Mouse (Mus musculus) intestine, postnatal 0 days (tissue): Measurements from ENCODE around the gene C1qtnf1. TPM values are rescaled to one million over a fixed set of nuclear protein-coding genes. Genes with fewer than 3 reads are reported as not detected.
A peak's percentile ranks its signal among the peaks of the same experiment; 100 is the strongest.

Experiments
- ATAC-seq: fragments of 200-750 bp; cut with Nextera tagmentation; 2 replicates; pipeline ENCODE4 v1.8.0; 2017; ENCODE audit warnings: mild to moderate bottlenecking, moderate TSS enrichment, moderate library complexity
- H3K27ac ChIP-seq: fragments of 300-500 bp; sonication (generic); 2 replicates; pipeline ENCODE4 v1.5.1; 2014; ENCODE audit warnings: mild to moderate bottlenecking, low read depth, low read length, moderate library complexity
- H3K27me3 ChIP-seq: fragments of 300-500 bp; sonication (generic); replicated peaks from 2 replicates; pipeline ENCODE4 v1.6.1; 2014; ENCODE audit warnings: low read length, mixed read lengths; ENCODE audit not compliant: control insufficient read depth, insufficient read depth
- H3K36me3 ChIP-seq: fragments of 300-500 bp; sonication (generic); 2 replicates; pipeline ENCODE4 v1.6.1; 2014; ENCODE audit warnings: mild to moderate bottlenecking, moderate library complexity; ENCODE audit not compliant: control insufficient read depth, insufficient read depth
- H3K4me1 ChIP-seq: fragments of 300-500 bp; sonication (generic); replicated peaks from 2 replicates; pipeline ENCODE4 v1.6.1; 2014; ENCODE audit warnings: antibody characterized with exemption, low read length, mixed read lengths; ENCODE audit not compliant: control insufficient read depth, insufficient read depth
- H3K4me2 ChIP-seq: fragments of 300-500 bp; sonication (generic); replicated peaks from 2 replicates; pipeline ENCODE4 v1.6.1; 2014; ENCODE audit warnings: low read depth, mild to moderate bottlenecking, moderate library complexity
- H3K4me3 ChIP-seq: fragments of 300-500 bp; sonication (generic); 2 replicates; pipeline ENCODE4 v1.5.1; 2014; ENCODE audit warnings: low read depth, low read length
- H3K9ac ChIP-seq: fragments of 300-500 bp; sonication (generic); 2 replicates; pipeline ENCODE4 v1.6.1; 2014; ENCODE audit warnings: mild to moderate bottlenecking, low read depth, low read length
- H3K9me3 ChIP-seq: fragments of 300-500 bp; sonication (generic); 2 replicates; pipeline ENCODE4 v1.6.1; 2016; ENCODE audit warnings: mixed run types; ENCODE audit not compliant: control insufficient read depth
- CTCF ChIP-seq: sonication (generic); IDR thresholded peaks from 2 replicates; pipeline ENCODE4 v1.5.1; 2016; ENCODE audit warnings: low read depth, mild to moderate bottlenecking, control low read depth, antibody characterized with exemption, moderate library complexity
- WGBS: fragments of 180-500 bp; shearing (Covaris S2); extraction: QIAGEN DNeasy Blood & Tissue Kit; methylation state at CpG from one replicate; pipeline ENCODE4 v1.1.7; 2014; 5-methylcytosine and 5-hydroxymethylcytosine counted together
- polyA plus RNA-seq: library from polyadenylated mRNA; unstranded; fragments of >200 nt; fragmentation: Nextera tagmentation; extraction: Ambion mirVana; gene quantifications from 2 replicates; pipeline ENCODE4 v1.2.1, GENCODE M21; 2015

Gene C1qtnf1
- polyA plus RNA-seq, 1 experiment from 2014 or later = 6.1 TPM

DNA sequence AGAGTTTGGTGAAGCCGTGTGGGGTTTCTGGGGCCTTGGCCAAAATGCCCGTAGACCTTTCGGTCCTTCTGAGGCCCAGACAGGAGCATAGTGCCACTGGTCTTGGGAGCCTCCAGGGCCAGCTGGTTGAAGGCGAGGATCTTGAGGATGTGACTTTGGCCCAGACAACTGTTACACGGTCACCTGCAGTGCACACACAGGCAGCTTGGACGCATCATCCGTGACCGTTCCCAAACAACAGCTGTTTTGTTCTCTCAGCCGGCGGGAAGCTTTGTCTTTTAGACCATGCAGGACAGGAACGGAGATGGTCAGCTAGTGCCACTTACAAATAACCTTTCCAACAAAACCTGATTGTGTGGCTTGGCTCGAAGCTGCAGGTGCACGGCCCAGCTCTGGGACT is 43.7 kb downstream of the C1qtnf1 start:
- H3K36me3 ChIP-seq = no peaks in the 10 kb centered on the region
- H3K27ac ChIP-seq = peak overlapping the region; percentile 96; the same call in 1 of the 2 replicates
- no peaks in the 10 kb centered on the region for H3K9me3 ChIP-seq
- no peaks in the 10 kb centered on the region for H3K27me3 ChIP-seq
- no peak overlapping the region for H3K4me3 ChIP-seq
- H3K4me1 ChIP-seq = peaks cover 6% of the 10 kb centered on the region; the same call in 1 of the 2 replicates
- no peak for TF ChIP-seq CTCF
- ATAC-seq = no peak
- H3K4me2 ChIP-seq = peak overlapping the region; percentile 35; the same call in 1 of the 2 replicates
- no peak overlapping the region for H3K9ac ChIP-seq
- WGBS = 57% methylated on average over 13 of the region's 13 CpGs

DNA sequence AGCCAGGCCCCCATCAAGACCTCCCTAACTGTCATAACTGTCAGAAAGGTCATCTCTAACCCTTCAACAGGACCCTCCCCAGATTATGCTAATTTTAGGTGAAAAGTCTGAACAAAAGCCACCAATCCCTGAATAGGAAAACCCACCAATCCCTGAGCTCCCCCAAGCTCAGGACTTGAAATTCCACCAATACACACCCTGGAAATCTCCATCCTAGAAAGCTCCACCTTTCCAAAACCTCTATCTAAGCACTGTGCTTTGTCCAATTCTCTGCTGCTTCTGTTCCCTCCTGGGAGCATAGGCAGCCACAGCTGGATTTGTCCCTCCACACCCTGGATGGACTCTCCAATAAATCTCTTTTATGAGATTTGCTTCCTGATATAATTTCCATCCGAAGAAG is 45.2 kb downstream of the C1qtnf1 start:
- no peak overlapping the region for H3K27ac ChIP-seq
- 30% methylated on average over 1 of the region's 1 CpGs for WGBS
- H3K4me3 ChIP-seq = no peak overlapping the region
- H3K4me2 ChIP-seq = no peak overlapping the region
- no peaks in the 10 kb centered on the region for H3K9me3 ChIP-seq
- no peak for TF ChIP-seq CTCF
- H3K36me3 ChIP-seq = no peaks in the 10 kb centered on the region
- no peak for ATAC-seq
- no peaks in the 10 kb centered on the region for H3K27me3 ChIP-seq
- H3K4me1 ChIP-seq = peaks cover 6% of the 10 kb centered on the region; the same call in 1 of the 2 replicates
- H3K9ac ChIP-seq = no peak overlapping the region

DNA sequence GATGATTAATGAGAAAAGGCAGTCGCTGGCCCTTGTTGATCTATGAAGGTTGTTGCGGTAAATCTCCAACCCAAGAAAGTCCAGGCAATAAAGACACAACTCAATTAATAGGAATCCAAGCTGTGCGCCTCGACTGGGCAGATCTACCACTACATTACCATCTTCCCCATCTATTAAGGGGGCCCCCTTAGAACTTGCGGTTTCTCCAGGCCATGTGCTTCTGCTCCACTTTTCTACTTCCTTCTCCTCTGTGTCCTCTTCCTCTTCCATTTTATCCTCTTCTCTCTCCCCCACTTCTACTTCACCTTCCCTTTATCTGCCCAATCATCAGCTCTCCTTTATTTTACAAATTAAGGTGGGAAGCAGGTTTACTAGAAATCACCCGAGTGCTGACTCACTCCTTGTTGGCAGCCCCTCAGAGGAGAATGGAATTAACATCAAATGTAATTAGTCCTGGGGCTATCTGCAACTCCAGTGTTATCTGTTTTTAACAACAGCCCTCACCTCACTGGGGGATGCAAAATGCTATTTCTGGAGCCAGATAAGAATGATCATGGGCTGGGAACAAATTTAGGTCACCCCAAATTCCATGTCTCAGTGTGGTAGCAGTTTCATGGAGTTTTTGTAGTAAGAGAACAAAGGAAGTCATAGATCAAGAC is 46.0 kb downstream of the C1qtnf1 start:
- peaks cover 6% of the 10 kb centered on the region; the same call in 1 of the 2 replicates for H3K4me1 ChIP-seq
- ATAC-seq = no peak
- no peak for TF ChIP-seq CTCF
- H3K4me2 ChIP-seq = no peak overlapping the region
- 55% methylated on average over 6 of the region's 6 CpGs for WGBS
- H3K4me3 ChIP-seq = no peak overlapping the region
- 0 out of 2 replicates have a peak, but pooled peaks cover under 1% of the 10 kb centered on the region for H3K36me3 ChIP-seq
- H3K9me3 ChIP-seq = no peaks in the 10 kb centered on the region
- no peak overlapping the region for H3K9ac ChIP-seq
- H3K27me3 ChIP-seq = no peaks in the 10 kb centered on the region
- no peak overlapping the region for H3K27ac ChIP-seq

DNA sequence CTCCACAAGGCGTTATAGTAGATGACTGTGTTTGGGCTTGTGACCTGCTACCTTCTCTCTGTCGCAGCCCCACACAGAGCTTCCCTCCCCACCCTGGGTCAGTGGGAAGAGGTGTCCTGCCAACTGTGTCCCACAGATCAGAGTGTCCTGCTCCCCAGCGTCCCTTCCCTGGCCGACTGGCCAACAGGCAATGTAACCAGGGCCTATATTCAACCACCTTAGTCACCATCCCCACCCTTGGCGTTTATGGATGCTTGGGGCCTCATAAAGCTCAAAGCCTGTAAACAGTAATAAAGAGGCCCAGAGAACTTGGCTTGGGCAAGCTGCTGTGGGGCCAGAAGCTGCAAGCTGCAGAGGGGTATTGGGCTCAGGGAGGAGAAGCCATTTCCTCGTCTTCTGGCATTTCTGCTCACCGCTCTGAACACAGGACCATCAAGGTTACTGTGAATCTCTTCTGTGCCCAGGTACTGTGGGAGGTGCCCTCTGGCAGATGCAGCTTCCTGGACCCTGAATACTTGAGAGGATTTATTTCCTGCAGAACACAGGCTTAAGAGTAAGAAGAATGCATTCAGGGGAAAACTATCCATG is 47.6 kb downstream of the C1qtnf1 start:
- Histone ChIP-seq H3K27ac (peak overlapping the region; percentile 85), H3K4me3 (peak overlapping the region; percentile 68), H3K36me3 (peaks cover 10% of the 10 kb centered on the region; the same call in 1 of the 2 replicates), H3K4me1 (peaks cover 6% of the 10 kb centered on the region; the same call in 1 of the 2 replicates), H3K9ac (no peak overlapping the region), H3K4me2 (peak overlapping the region; percentile 93), H3K9me3 (no peaks in the 10 kb centered on the region), H3K27me3 (no peaks in the 10 kb centered on the region)
- ATAC-seq = peak; percentile 63
- WGBS = 48% methylated on average over 7 of the region's 7 CpGs
- no peak for TF ChIP-seq CTCF

DNA sequence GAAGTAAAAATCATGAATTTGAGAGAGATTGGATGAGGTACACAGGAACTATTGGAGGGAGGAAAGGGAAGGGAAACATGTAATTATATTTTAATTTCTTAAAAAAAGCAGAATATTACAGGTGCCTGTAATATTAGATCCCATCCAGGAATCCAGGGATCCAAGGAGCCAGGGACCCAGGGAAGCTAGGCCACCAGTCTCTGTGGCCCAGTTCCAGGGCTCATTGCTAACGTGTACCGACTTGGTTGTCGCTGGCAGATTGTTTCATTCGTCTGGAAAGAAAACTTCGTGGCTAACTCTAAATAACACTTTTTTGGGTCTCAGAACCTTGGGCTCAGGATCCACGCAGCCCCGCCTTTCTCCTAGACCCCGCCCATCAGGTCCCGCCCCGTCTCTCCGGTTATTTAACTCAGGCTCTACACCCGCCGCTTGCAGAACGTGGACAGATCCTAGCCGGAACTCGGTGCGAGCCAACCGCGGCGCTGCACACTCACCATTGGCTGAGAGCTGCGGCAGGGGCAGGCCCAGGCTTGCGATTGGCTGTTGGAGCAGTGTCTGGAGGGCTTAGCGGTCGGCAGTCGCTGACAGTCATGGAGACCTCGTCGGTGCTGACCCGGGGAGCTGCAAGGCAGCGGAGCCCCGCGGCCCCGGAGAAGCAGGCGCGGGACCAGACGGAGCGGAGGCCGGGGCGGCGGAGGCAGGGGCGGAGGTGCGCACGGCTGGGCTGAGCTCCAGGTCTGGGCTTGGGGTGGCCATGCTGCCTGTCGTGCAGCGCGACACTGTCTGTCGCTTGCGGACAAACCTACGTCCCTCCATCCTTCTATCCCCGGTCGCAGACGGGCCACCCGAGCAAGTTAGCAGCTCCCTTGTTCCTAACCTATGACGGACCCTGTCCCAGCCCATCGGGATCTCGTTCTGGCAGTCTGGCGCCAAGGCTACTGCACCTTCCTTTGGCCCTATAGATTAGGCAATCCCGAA is 48.7 kb downstream of the C1qtnf1 start, which contains the start of gene Engase:
Engase (plus strand) TSS at position 434 of the 978 bp plus-strand sequence.
- no peak for TF ChIP-seq CTCF
- under 1% methylated on average over 57 of the region's 57 CpGs for WGBS
- peak within 1 kb of the TSS; percentile 93 for H3K4me2 ChIP-seq
- H3K4me1 ChIP-seq = peaks cover 2% of the 10 kb centered on the region; the same call in 1 of the 2 replicates
- no peaks in the 10 kb centered on the region for H3K27me3 ChIP-seq
- ATAC-seq = peak; percentile 96
- H3K27ac ChIP-seq = peak within 1 kb of the TSS; percentile 85
- H3K9ac ChIP-seq = peak within 1 kb of the TSS; percentile 61
- peaks cover 20% of the 10 kb centered on the region; the same call in 1 of the 2 replicates for H3K36me3 ChIP-seq
- H3K9me3 ChIP-seq = no peaks in the 10 kb centered on the region
- peak within 1 kb of the TSS; percentile 68 for H3K4me3 ChIP-seq
